7 mouse cellular contexts compared by ENCODE assay signal in genomic region chr5:143528308-143528683, GRCm38 (mm10). TPM values are rescaled to one million over a fixed set of nuclear protein-coding genes. Genes with fewer than 3 reads are reported as not detected.
A peak's percentile ranks its signal among the peaks of the same experiment; 100 is the strongest.
DNase-seq lines count a peak whose midpoint lies in the region; ATAC-seq and TF ChIP-seq lines count a peak whose summit lies in the region.

No protein-coding gene starts in this region.

- no peaks in the 10 kb centered on the region for H3K9me3 ChIP-seq in lung, embryonic 16.5 days (ENCODE audit: control insufficient read depth, low read length)
- no peaks in the 10 kb centered on the region for H3K9me3 ChIP-seq in embryonic facial prominence, embryonic 15.5 days (replicated peaks)
- H3K9me3 ChIP-seq in intestine, postnatal 0 days (ENCODE audit: control insufficient read depth), result no peaks in the 10 kb centered on the region
- H3K9me3 ChIP-seq in neural tube, embryonic 15.5 days (replicated peaks), result no peaks in the 10 kb centered on the region

- 14% methylated on average over 7 of the region's 7 CpGs for WGBS in lung, embryonic 16.5 days
- 9% methylated on average over 7 of the region's 7 CpGs for WGBS in embryonic facial prominence, embryonic 15.5 days
- 11% methylated on average over 7 of the region's 7 CpGs for WGBS in intestine, postnatal 0 days
- WGBS in neural tube, embryonic 15.5 days, result 19% methylated on average over 7 of the region's 7 CpGs

- peak overlapping the region; percentile 98 for H3K4me3 ChIP-seq in lung, embryonic 16.5 days (ENCODE audit: low read length)
- H3K4me3 ChIP-seq in embryonic facial prominence, embryonic 15.5 days (replicated peaks), result peak overlapping the region; percentile 98
- H3K4me3 ChIP-seq in intestine, postnatal 0 days (ENCODE audit: low read depth, low read length), result peak overlapping the region; percentile 98
- H3K4me3 ChIP-seq in neural tube, embryonic 15.5 days (replicated peaks), result peak overlapping the region; percentile 99

- peak overlapping the region; percentile 100 for H3K27ac ChIP-seq in lung, embryonic 16.5 days (ENCODE audit: low read length)
- peak overlapping the region; percentile 99 for H3K27ac ChIP-seq in embryonic facial prominence, embryonic 15.5 days (replicated peaks)
- H3K27ac ChIP-seq in intestine, postnatal 0 days (ENCODE audit: low read depth, low read length), result peak overlapping the region; percentile 100
- peak overlapping the region; percentile 97 for H3K27ac ChIP-seq in neural tube, embryonic 15.5 days (replicated peaks)

- no peak for TF ChIP-seq CTCF in intestine, postnatal 0 days (IDR thresholded peaks at IDR 0.05; ENCODE audit: low read depth)

- peak overlapping the region; percentile 100 for H3K9ac ChIP-seq in lung, embryonic 16.5 days (ENCODE audit: low read length)
- peak overlapping the region; percentile 64 for H3K9ac ChIP-seq in embryonic facial prominence, embryonic 15.5 days
- peak overlapping the region; percentile 100 for H3K9ac ChIP-seq in intestine, postnatal 0 days (ENCODE audit: low read depth, low read length)
- peak overlapping the region; percentile 97 for H3K9ac ChIP-seq in neural tube, embryonic 15.5 days (replicated peaks)

- H3K4me1 ChIP-seq in lung, embryonic 16.5 days (replicated peaks; ENCODE audit: control insufficient read depth, insufficient read depth, low read length), result peaks cover 28% of the 10 kb centered on the region
- peaks cover 23% of the 10 kb centered on the region for H3K4me1 ChIP-seq in embryonic facial prominence, embryonic 15.5 days
- peaks cover 9% of the 10 kb centered on the region; the same call in 1 of the 2 replicates for H3K4me1 ChIP-seq in intestine, postnatal 0 days (replicated peaks; ENCODE audit: control insufficient read depth, insufficient read depth, low read length)
- peaks cover 31% of the 10 kb centered on the region for H3K4me1 ChIP-seq in neural tube, embryonic 15.5 days

- no peaks in the 10 kb centered on the region for H3K27me3 ChIP-seq in lung, embryonic 16.5 days (ENCODE audit: control insufficient read depth, insufficient read depth, low read depth, low read length)
- no peaks in the 10 kb centered on the region for H3K27me3 ChIP-seq in embryonic facial prominence, embryonic 15.5 days
- H3K27me3 ChIP-seq in intestine, postnatal 0 days (replicated peaks; ENCODE audit: control insufficient read depth, insufficient read depth, low read length), result no peaks in the 10 kb centered on the region
- H3K27me3 ChIP-seq in neural tube, embryonic 15.5 days (replicated peaks), result no peaks in the 10 kb centered on the region

- no peaks in the 10 kb centered on the region for H3K36me3 ChIP-seq in lung, embryonic 16.5 days (ENCODE audit: control insufficient read depth, insufficient read depth, low read length)
- H3K36me3 ChIP-seq in embryonic facial prominence, embryonic 15.5 days, result no peaks in the 10 kb centered on the region
- no peaks in the 10 kb centered on the region for H3K36me3 ChIP-seq in intestine, postnatal 0 days (ENCODE audit: control insufficient read depth, insufficient read depth)
- no peaks in the 10 kb centered on the region for H3K36me3 ChIP-seq in neural tube, embryonic 15.5 days

- H3K4me2 ChIP-seq in lung, embryonic 16.5 days (ENCODE audit: low read depth, low read length), result peak overlapping the region; percentile 92
- H3K4me2 ChIP-seq in embryonic facial prominence, embryonic 15.5 days (replicated peaks), result peak overlapping the region; percentile 78
- H3K4me2 ChIP-seq in intestine, postnatal 0 days (replicated peaks; ENCODE audit: low read depth), result peak overlapping the region; percentile 74
- peak overlapping the region; percentile 69 for H3K4me2 ChIP-seq in neural tube, embryonic 15.5 days

- no peak for DNase-seq in lung, postnatal 36 days
- DNase-seq in urinary bladder, postnatal 4 days (ENCODE audit: low spot score in 2 of 2), result no peak
- no peak for DNase-seq in frontal cortex, postnatal 10 days (ENCODE audit: low spot score in 2 of 2)

- ATAC-seq in lung, embryonic 16.5 days (ENCODE audit: low read depth), result no peak; the same call in none of the 2 replicates
- ATAC-seq in embryonic facial prominence, embryonic 15.5 days (ENCODE audit: insufficient number of reproducible peaks, low FRiP score, low TSS enrichment, low read depth), result peak; percentile 12; the same call in 1 of the 2 replicates
- peak; percentile 26 for ATAC-seq in intestine, postnatal 0 days
- no peak; the same call in 1 of the 2 replicates for ATAC-seq in neural tube, embryonic 15.5 days (ENCODE audit: low FRiP score)

RNA-seq across cellular contexts. Expression of gene Rac1, which starts 0.5 kb away (rescaled TPM):
- polyA plus RNA-seq in lung, embryonic 16.5 days (2015; fragmentation: Nextera tagmentation; extraction: Ambion mirVana), result 329 and 475 TPM in 2 replicates
- polyA plus RNA-seq in embryonic facial prominence, embryonic 15.5 days (2015; fragmentation: Nextera tagmentation; extraction: Ambion mirVana), result 488 and 536 TPM in 2 replicates
- 375 and 413 TPM in 2 replicates for polyA plus RNA-seq in intestine, postnatal 0 days (2015; fragmentation: Nextera tagmentation; extraction: Ambion mirVana)
- polyA plus RNA-seq in neural tube, embryonic 15.5 days (2015; fragmentation: Nextera tagmentation; extraction: Ambion mirVana), result 385 and 423 TPM in 2 replicates

Comparison
In these comparisons a context has a peak if more than half of its experiments do, and no peak if none do; other contexts are left out.
1. ATAC-seq: peak in embryonic facial prominence, embryonic 15.5 days (single experiment) and intestine, postnatal 0 days (single experiment); none in lung, embryonic 16.5 days (single experiment) and neural tube, embryonic 15.5 days (single experiment).
2. Peak in every context shown above with its lines, with median percentiles within 50 percentile points of each other: H3K27ac ChIP-seq, H3K4me2 ChIP-seq, H3K4me3 ChIP-seq and H3K9ac ChIP-seq.